Mouse (Mus musculus) MEL (cell line): Measurements from ENCODE around the gene Nav1. TPM values are rescaled to one million over a fixed set of nuclear protein-coding genes. Genes with fewer than 3 reads are reported as not detected.

Source experiments
- DNase-seq: peaks from one replicate; pipeline ENCODE4 v3.0.0; 2011; ENCODE audit warnings: low read depth, low spot score
- H3K27ac ChIP-seq: 2 replicates; pipeline ENCODE4 v1.5.1; 2012; ENCODE audit warnings: low read depth, mild to moderate bottlenecking, control low read depth, low read length, moderate library complexity; ENCODE audit not compliant: control insufficient read depth
- H3K27me3 ChIP-seq, 2 experiments: fragments of 150-350 bp in 1 of 2; sonication (generic) in 1 of 2; 2 replicates each; pipeline ENCODE4 v1.6.1; 2012; ENCODE audit warnings: low read length in 2 of 2, mild to moderate bottlenecking in 2 of 2, improper control_type of control experiment in 1 of 2, moderate library complexity in 1 of 2; ENCODE audit not compliant: insufficient read depth in 2 of 2, control insufficient read depth in 1 of 2
- H3K36me3 ChIP-seq, 2 experiments: 2 replicates each; pipeline ENCODE4 v1.6.1; 2012 to 2014; ENCODE audit warnings: low read length in 2 of 2, improper control_type of control experiment in 1 of 2, inconsistent platforms in 1 of 2, mild to moderate bottlenecking in 1 of 2; ENCODE audit not compliant: insufficient read depth in 2 of 2, control insufficient read depth in 1 of 2
- H3K4me1 ChIP-seq, 2 experiments: fragments of 150-350 bp in 1 of 2; sonication (generic) in 1 of 2; 2 replicates each; pipeline ENCODE4 v1.6.1; 2012; ENCODE audit warnings: low read length in 2 of 2, improper control_type of control experiment in 1 of 2, mild to moderate bottlenecking in 1 of 2; ENCODE audit not compliant: insufficient read depth in 2 of 2, control insufficient read depth in 1 of 2
- H3K4me3 ChIP-seq, 2 experiments: fragments of 150-350 bp in 1 of 2; sonication (generic) in 1 of 2; 2 replicates each; pipeline ENCODE4 v1.5.1; 2012; ENCODE audit warnings: low read depth in 2 of 2, low read length in 2 of 2, mild to moderate bottlenecking in 2 of 2, moderate library complexity in 2 of 2, control low read depth in 1 of 2, improper control_type of control experiment in 1 of 2; ENCODE audit not compliant: control insufficient read depth in 1 of 2, insufficient read depth in 1 of 2
- H3K79me2 ChIP-seq: 2 replicates; pipeline ENCODE4 v1.6.1; 2012; ENCODE audit warnings: mild to moderate bottlenecking, low read length, moderate library complexity; ENCODE audit not compliant: control insufficient read depth, poor library complexity, insufficient read depth
- H3K9ac ChIP-seq: 2 replicates; pipeline ENCODE4 v1.6.1; 2012; ENCODE audit warnings: low read depth, mild to moderate bottlenecking, control low read depth, low read length, moderate library complexity; ENCODE audit not compliant: control insufficient read depth, poor library complexity, severe bottlenecking
- H3K9me3 ChIP-seq: fragments of 150-350 bp; sonication (generic); replicated peaks from 2 replicates; pipeline ENCODE4 v1.6.1; 2012; ENCODE audit warnings: mild to moderate bottlenecking, low read length, improper control_type of control experiment, moderate library complexity; ENCODE audit not compliant: insufficient read depth
- CHD2 ChIP-seq: IDR thresholded peaks from 2 replicates; pipeline ENCODE4 v1.6.1; 2011; ENCODE audit warnings: low read length, improper control_type of control experiment
- CTCF ChIP-seq, 3 experiments: IDR thresholded peaks in 2 of 3; conservative IDR thresholded peaks in 1 of 3; 2 replicates each; pipeline ENCODE4 v1.5.1; 2011 to 2012; ENCODE audit warnings: low read length in 3 of 3, low read depth in 2 of 3, mild to moderate bottlenecking in 2 of 3, improper control_type of control experiment in 1 of 3, inconsistent platforms in 1 of 3, mixed read lengths in 1 of 3, moderate library complexity in 1 of 3; ENCODE audit not compliant: control insufficient read depth in 1 of 3, insufficient read depth in 1 of 3, poor library complexity in 1 of 3, severe bottlenecking in 1 of 3
- E2F4 ChIP-seq: IDR thresholded peaks from 2 replicates; pipeline ENCODE4 v1.6.1; 2011; ENCODE audit warnings: low read depth, low read length, improper control_type of control experiment, borderline replicate concordance
- GATA1 ChIP-seq: IDR thresholded peaks from 2 replicates; pipeline ENCODE4 v1.6.1; 2011; ENCODE audit warnings: low read depth, low read length, improper control_type of control experiment
- JUND ChIP-seq: IDR thresholded peaks from 2 replicates; pipeline ENCODE4 v1.6.1; 2011; ENCODE audit warnings: low read depth, mild to moderate bottlenecking, improper control_type of control experiment, low read length
- MAFK ChIP-seq: IDR thresholded peaks from 2 replicates; pipeline ENCODE4 v1.6.1; 2011; ENCODE audit warnings: low read depth, mild to moderate bottlenecking, low read length, improper control_type of control experiment, borderline replicate concordance
- MAX ChIP-seq: IDR thresholded peaks from 2 replicates; pipeline ENCODE4 v1.6.1; 2011; ENCODE audit warnings: low read length, improper control_type of control experiment
- MAZ ChIP-seq: IDR thresholded peaks from 2 replicates; pipeline ENCODE4 v1.6.1; 2012; ENCODE audit warnings: low read depth, mild to moderate bottlenecking, inconsistent platforms, low read length, improper control_type of control experiment
- MEF2A ChIP-seq: IDR thresholded peaks from 2 replicates; pipeline ENCODE4 v1.6.1; 2014; ENCODE audit warnings: low read depth, mild to moderate bottlenecking, inconsistent platforms, low read length, improper control_type of control experiment; ENCODE audit not compliant: poor library complexity, insufficient replicate concordance, severe bottlenecking; ENCODE audit errors: extremely low read depth
- MXI1 ChIP-seq: IDR thresholded peaks from 2 replicates; pipeline ENCODE4 v1.6.1; 2011; ENCODE audit warnings: mild to moderate bottlenecking, low read depth, low read length, improper control_type of control experiment
- MYB ChIP-seq: IDR thresholded peaks from 2 replicates; pipeline ENCODE4 v1.6.1; 2011; ENCODE audit warnings: mild to moderate bottlenecking, low read depth, low read length, improper control_type of control experiment
- NRF1 ChIP-seq: IDR thresholded peaks from 2 replicates; pipeline ENCODE4 v1.6.1; 2014; ENCODE audit warnings: low read depth, mild to moderate bottlenecking, inconsistent platforms, low read length, improper control_type of control experiment, moderate library complexity; ENCODE audit not compliant: poor library complexity, insufficient read depth, severe bottlenecking
- POLR2A ChIP-seq, 2 experiments: IDR thresholded peaks; 2 replicates each; pipeline ENCODE4 v1.6.1; 2011 to 2012; ENCODE audit warnings: low read length in 2 of 2, mild to moderate bottlenecking in 2 of 2, control low read depth in 1 of 2, improper control_type of control experiment in 1 of 2, low read depth in 1 of 2, moderate library complexity in 1 of 2; ENCODE audit not compliant: control insufficient read depth in 1 of 2, insufficient read depth in 1 of 2, poor library complexity in 1 of 2
- POLR2AphosphoS5 ChIP-seq: IDR thresholded peaks from 2 replicates; pipeline ENCODE4 v1.6.1; 2012; ENCODE audit warnings: low read depth, borderline replicate concordance, mild to moderate bottlenecking, inconsistent platforms, low read length, moderate library complexity, mixed read lengths
- RCOR1 ChIP-seq: IDR thresholded peaks from 2 replicates; pipeline ENCODE4 v1.6.1; 2012; ENCODE audit warnings: low read depth, mild to moderate bottlenecking, inconsistent platforms, low read length, improper control_type of control experiment
- TAL1 ChIP-seq: IDR thresholded peaks from 2 replicates; pipeline ENCODE4 v1.6.1; 2012; ENCODE audit warnings: mild to moderate bottlenecking, inconsistent platforms, low read length, moderate library complexity, mixed read lengths
- UBTF ChIP-seq: IDR thresholded peaks from 2 replicates; pipeline ENCODE4 v1.6.1; 2012; ENCODE audit warnings: low read depth, mild to moderate bottlenecking, inconsistent platforms, low read length, improper control_type of control experiment, moderate library complexity, borderline replicate concordance; ENCODE audit not compliant: insufficient read depth
- USF1 ChIP-seq: IDR thresholded peaks from 2 replicates; pipeline ENCODE4 v1.6.1; 2014; ENCODE audit warnings: low read depth, mild to moderate bottlenecking, inconsistent platforms, low read length, improper control_type of control experiment, moderate library complexity
- USF2 ChIP-seq, 2 experiments: IDR thresholded peaks; 2 replicates each; pipeline ENCODE4 v1.6.1; 2011 to 2012; ENCODE audit warnings: improper control_type of control experiment in 2 of 2, low read length in 2 of 2, borderline replicate concordance in 1 of 2, inconsistent platforms in 1 of 2, low read depth in 1 of 2, mild to moderate bottlenecking in 1 of 2; ENCODE audit not compliant: insufficient read depth in 1 of 2
- ZKSCAN1 ChIP-seq: IDR thresholded peaks from 2 replicates; pipeline ENCODE4 v1.6.1; 2012; ENCODE audit warnings: low read depth, mild to moderate bottlenecking, inconsistent platforms, low read length, improper control_type of control experiment, moderate library complexity
- ZMIZ1 ChIP-seq: IDR thresholded peaks from 2 replicates; pipeline ENCODE4 v1.6.1; 2012; ENCODE audit warnings: low read depth, mild to moderate bottlenecking, inconsistent platforms, low read length, improper control_type of control experiment, moderate library complexity
- polyA plus RNA-seq, 2 experiments: library from polyadenylated mRNA; stranded (reverse) in 1 of 2; unstranded in 1 of 2; fragments of >175 nt in 1 of 2; fragments of >200 nt in 1 of 2; gene quantifications; 2 replicates each; pipeline versions ENCODE4 v1.2.1 to v1.2.4; 2012; ENCODE audit warnings: low replicate concordance in 2 of 2, low read depth in 1 of 2; ENCODE audit not compliant: insufficient read length in 2 of 2, insufficient read depth in 1 of 2, missing spikeins in 1 of 2
- total RNA-seq: library from RNA; depleted of rRNA; stranded (reverse); fragments of 300-350 nt; gene quantifications from 2 replicates; pipeline ENCODE4 v1.2.3, GENCODE M21; 2012

Nav1 gene
- total and polyA plus RNA-seq, 3 experiments: 0.89 to 9.6 TPM; not detected in 1

GRCm38 (mm10) chr1:135639093-135639492 lies 32.0 kb upstream of the Nav1 start:
- no peaks in the 10 kb centered on the region for H3K36me3 ChIP-seq
- no peak overlapping the region for H3K27ac ChIP-seq
- H3K79me2 ChIP-seq: no peaks in the 10 kb centered on the region
- no peak overlapping the region for H3K9ac ChIP-seq
- no peak for DNase-seq
- no peaks in the 10 kb centered on the region for H3K27me3 ChIP-seq
- TF ChIP-seq E2F4 (no peak), MYB (no peak), NRF1 (no peak), MXI1 (no peak), CTCF (IDR thresholded peaks at IDR 0.05 in 2 of 3, conservative IDR thresholded peaks at IDR 0.05 in 1 of 3; ENCODE audit: control insufficient read depth in 1 of 3, insufficient read depth in 1 of 3, low read depth in 2 of 3, low read length in 3 of 3, poor library complexity in 1 of 3, severe bottlenecking in 1 of 3) (no peak), ZMIZ1 (no peak), RCOR1 (no peak), POLR2AphosphoS5 (no peak), USF2 (IDR thresholded peaks at IDR 0.05; ENCODE audit: borderline replicate concordance in 1 of 2, insufficient read depth in 1 of 2, low read depth in 1 of 2, low read length in 2 of 2) (no peak), TAL1 (no peak), MAFK (no peak), MEF2A (no peak), ZKSCAN1 (no peak)
- TF ChIP-seq, all 39 proteins: peak for 0
- no peaks in the 10 kb centered on the region for H3K9me3 ChIP-seq
- no peak overlapping the region for H3K4me3 ChIP-seq
- H3K4me1 ChIP-seq: no peaks in the 10 kb centered on the region

DNA sequence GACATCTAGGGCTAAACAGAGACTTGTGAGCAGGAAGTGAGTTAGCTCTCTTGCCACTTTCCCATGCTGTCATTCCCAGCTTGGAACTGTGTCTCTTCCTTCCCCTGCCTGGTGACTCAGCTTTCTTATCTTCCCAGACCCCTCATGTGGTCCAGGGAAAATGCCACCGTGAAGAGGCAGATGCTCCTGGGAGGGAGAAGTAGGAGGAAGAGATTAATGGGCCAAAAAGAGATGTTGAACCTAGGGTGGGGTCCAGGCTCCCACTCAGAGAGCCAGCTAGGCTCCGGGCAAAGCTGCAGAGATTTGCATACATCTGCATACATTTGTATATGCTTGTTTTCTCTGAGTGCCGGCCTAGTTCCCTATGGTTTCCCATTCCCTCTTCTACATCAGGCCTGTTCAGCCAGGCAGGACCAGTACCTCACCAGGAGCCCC lies 30.5 kb upstream of the Nav1 start:
- no peaks in the 10 kb centered on the region for H3K79me2 ChIP-seq
- peaks cover 0 to 2% of the 10 kb centered on the region in 2 experiments; a peak in 1 of 4 replicates for H3K36me3 ChIP-seq
- H3K4me3 ChIP-seq: no peak overlapping the region
- DNase-seq: no peak
- H3K4me1 ChIP-seq: peaks cover 0 to 6% of the 10 kb centered on the region in 2 experiments; a peak in 2 of 4 replicates
- H3K9me3 ChIP-seq: no peaks in the 10 kb centered on the region
- no peak overlapping the region for H3K9ac ChIP-seq
- no peak for TF ChIP-seq POLR2AphosphoS5
- no peak for TF ChIP-seq GATA1
- no peak for TF ChIP-seq MAZ
- TF ChIP-seq CHD2: no peak
- no peak for TF ChIP-seq UBTF
- no peak for TF ChIP-seq MEF2A
- TF ChIP-seq MXI1: no peak
- TF ChIP-seq JUND: no peak
- no peak for TF ChIP-seq MAX
- no peak for TF ChIP-seq POLR2A (IDR thresholded peaks at IDR 0.05; ENCODE audit: control insufficient read depth in 1 of 2, insufficient read depth in 1 of 2, low read depth in 1 of 2, low read length in 2 of 2, poor library complexity in 1 of 2)
- TF ChIP-seq USF1: no peak
- no peaks in the 10 kb centered on the region for H3K27me3 ChIP-seq
- H3K27ac ChIP-seq: no peak overlapping the region
